Mouse (Mus musculus) erythroblast, embryonic 14.5 days (primary cell): Measurements from ENCODE around the gene Fgfr3.

Source experiments
- GATA1 ChIP-seq: IDR thresholded peaks from 2 replicates; pipeline ENCODE4 v1.6.1; 2012; ENCODE audit warnings: low read length, inconsistent platforms, mixed read lengths
- TAL1 ChIP-seq: IDR thresholded peaks from 3 replicates; pipeline ENCODE4 v1.6.1; 2012; ENCODE audit warnings: low read length, inconsistent platforms, mixed read lengths

DNA sequence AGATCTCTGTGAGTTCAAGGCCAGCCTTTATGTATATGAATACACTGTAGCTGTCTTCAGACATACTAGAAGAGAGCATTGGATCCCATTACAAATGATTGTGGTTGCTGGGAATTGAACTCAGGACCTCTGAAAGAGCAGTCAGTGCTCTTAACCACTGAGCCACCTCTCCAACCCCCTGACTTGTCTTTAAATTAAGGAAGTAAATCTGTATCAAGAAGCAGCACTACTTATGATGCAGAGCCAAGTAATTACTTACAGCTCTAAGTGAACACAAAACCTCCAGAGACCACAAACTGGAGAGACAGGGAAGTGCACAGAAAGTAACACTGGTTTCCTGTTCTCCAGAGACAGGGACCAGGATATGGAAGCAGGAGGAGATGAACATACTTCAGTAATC lies 55.7 kb downstream of the Fgfr3 start:
- no peak for TF ChIP-seq GATA1
- no peak for TF ChIP-seq TAL1
